Mouse (Mus musculus) megakaryocyte, embryonic 14.5 days (primary cell): Measurements from ENCODE around the gene Samd7.

Experiments used
- FLI1 ChIP-seq: IDR thresholded peaks from 2 replicates; pipeline ENCODE4 v1.6.1; 2012; ENCODE audit warnings: low read length, inconsistent platforms, mixed read lengths
- GATA1 ChIP-seq: IDR thresholded peaks from 3 replicates; pipeline ENCODE4 v1.6.1; 2012; ENCODE audit warnings: mixed read lengths, low read length, inconsistent platforms, borderline replicate concordance

GRCm38 (mm10) chr3:30710191-30710590 is 35.9 kb upstream of the Samd7 start:
- TF ChIP-seq GATA1 (no peak), FLI1 (no peak)
